Mouse (Mus musculus): ENCODE measurements at regions not wholly inside any gene's neighbourhood (a gene's known extent, or its start where the extent isn't known, plus 50 kb on each side); places are given as distances from the start of the nearest gene placed in this dataset.

DNA sequence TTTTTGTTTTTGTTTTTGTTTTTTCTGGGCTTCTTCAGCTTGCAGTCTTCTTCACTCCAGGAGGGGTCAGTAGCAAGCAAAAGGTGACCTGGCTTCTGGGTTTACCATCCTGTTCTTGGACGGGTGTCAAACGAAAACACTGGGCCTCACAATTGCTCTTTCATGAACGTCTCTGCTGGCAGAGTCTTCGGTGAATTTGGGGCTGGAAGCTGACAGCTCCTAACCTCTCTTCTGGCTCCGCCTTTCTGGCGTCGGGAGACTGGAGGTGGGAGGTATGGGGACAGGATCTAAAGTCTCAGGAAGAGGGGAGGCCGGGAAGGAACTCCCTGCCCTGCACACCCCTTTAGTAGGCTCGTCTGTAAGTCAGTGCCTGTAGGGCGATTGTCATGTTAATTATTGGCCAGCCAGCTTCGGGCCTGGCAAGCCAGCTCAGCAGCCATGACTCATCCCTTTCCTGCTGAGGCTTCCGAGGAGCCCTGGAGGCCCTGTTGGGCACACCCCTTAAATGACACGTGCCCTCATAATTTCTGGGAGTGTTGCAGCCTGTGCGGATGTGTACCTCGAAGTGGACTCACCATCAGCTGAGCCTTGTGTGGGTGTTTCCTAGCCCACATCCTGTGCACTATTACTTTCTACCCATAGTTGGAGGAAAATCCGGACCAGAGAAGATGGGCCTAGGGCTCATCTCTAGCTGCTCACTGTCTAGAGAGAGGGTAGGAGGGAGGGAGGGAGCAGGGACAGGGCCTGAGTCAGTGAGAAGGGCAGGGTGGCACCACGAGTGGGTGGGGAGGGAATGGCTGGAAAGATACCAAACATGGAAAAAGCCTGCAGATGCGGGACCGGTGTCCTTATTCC lies 65.6 kb upstream of the Sertad2 start:
- Histone ChIP-seq H3K36me3 (ENCODE audit: control insufficient read depth, insufficient read depth, low read length) (no peaks in the 10 kb centered on the region), H3K27ac (ENCODE audit: control insufficient read depth, insufficient read depth, low read length) (no peak overlapping the region; the same call in 1 of the 2 replicates), H3K4me3 (ENCODE audit: control insufficient read depth, insufficient read depth, low read length) (no peak overlapping the region), H3K27me3 (ENCODE audit: control insufficient read depth, insufficient read depth, low read length) (no peaks in the 10 kb centered on the region), H3K4me1 (replicated peaks; ENCODE audit: control insufficient read depth, insufficient read depth, low read length) (peaks cover 8% of the 10 kb centered on the region; the same call in 1 of the 2 replicates)
- DNase-seq, result no peak
- WGBS, result 55% methylated on average over 19 of the region's 19 CpGs
- TF ChIP-seq POLR2A (IDR thresholded peaks at IDR 0.05; ENCODE audit: control insufficient read depth, extremely low read depth, insufficient read depth, low read length, poor library complexity) (no peak), CTCF (IDR thresholded peaks at IDR 0.05; ENCODE audit: borderline replicate concordance, control insufficient read depth, extremely low read depth, insufficient read depth, low read length, poor library complexity) (no peak)

DNA sequence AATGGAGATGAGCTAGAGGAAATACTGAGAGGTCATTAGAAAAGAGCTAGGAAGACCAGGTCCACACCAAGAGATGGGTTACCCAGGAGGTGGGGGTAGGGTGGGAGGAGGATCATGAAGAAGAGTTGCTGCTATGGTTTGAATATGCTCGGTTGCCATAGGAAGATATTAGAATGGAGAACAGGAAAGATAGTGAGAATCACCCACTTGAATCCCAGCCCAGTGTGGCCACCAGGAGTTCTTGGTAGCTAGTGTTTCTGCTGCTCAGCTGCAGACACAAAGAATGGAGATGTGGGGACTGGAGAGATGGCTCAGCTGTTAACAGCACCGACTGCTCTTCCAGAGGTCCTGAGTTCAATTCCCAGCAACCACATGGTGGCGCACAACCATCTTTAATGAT lies 62.4 kb upstream of the Sertad2 start:
- DNase-seq, result no peak
- H3K27ac ChIP-seq (ENCODE audit: control insufficient read depth, insufficient read depth, low read length), result no peak overlapping the region
- WGBS, result 96% methylated on average over 3 of the region's 3 CpGs
- H3K27me3 ChIP-seq (ENCODE audit: control insufficient read depth, insufficient read depth, low read length), result no peaks in the 10 kb centered on the region
- H3K4me3 ChIP-seq (ENCODE audit: control insufficient read depth, insufficient read depth, low read length), result no peak overlapping the region
- TF ChIP-seq POLR2A (IDR thresholded peaks at IDR 0.05; ENCODE audit: control insufficient read depth, extremely low read depth, insufficient read depth, low read length, poor library complexity), result no peak
- no peaks in the 10 kb centered on the region for H3K36me3 ChIP-seq (ENCODE audit: control insufficient read depth, insufficient read depth, low read length)
- H3K4me1 ChIP-seq (replicated peaks; ENCODE audit: control insufficient read depth, insufficient read depth, low read length), result peaks cover 8% of the 10 kb centered on the region; the same call in 1 of the 2 replicates

DNA sequence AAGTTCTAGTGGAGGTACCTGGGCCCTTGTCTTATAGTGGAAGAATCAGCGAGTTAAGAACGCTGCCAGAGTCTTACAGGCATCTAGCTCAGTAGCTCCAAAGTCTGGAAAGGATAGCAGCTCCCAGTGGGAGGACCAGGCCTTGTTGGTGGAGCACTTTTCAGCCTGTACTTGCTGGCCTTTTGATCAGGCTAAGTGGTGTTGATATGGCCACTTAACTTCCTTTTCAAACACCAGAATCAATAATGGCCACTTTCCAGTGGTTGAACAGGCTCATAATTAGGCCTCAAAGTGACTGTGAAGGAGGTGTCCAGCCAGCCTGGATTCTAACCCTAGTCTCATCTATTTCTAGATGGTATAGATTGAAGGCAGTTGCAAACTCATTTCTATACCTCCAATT lies 57.7 kb upstream of the Sertad2 start:
- no peak overlapping the region for H3K27ac ChIP-seq (ENCODE audit: control insufficient read depth, insufficient read depth, low read length)
- no peak for DNase-seq
- no peaks in the 10 kb centered on the region for H3K36me3 ChIP-seq (ENCODE audit: control insufficient read depth, insufficient read depth, low read length)
- TF ChIP-seq CTCF (IDR thresholded peaks at IDR 0.05; ENCODE audit: borderline replicate concordance, control insufficient read depth, extremely low read depth, insufficient read depth, low read length, poor library complexity) (no peak), POLR2A (IDR thresholded peaks at IDR 0.05; ENCODE audit: control insufficient read depth, extremely low read depth, insufficient read depth, low read length, poor library complexity) (no peak)
- no peaks in the 10 kb centered on the region for H3K4me1 ChIP-seq (replicated peaks; ENCODE audit: control insufficient read depth, insufficient read depth, low read length)
- H3K4me3 ChIP-seq (ENCODE audit: control insufficient read depth, insufficient read depth, low read length), result no peak overlapping the region
- 96% methylated on average over 2 of the region's 2 CpGs for whole genome bisulfite sequencing
- H3K27me3 ChIP-seq (ENCODE audit: control insufficient read depth, insufficient read depth, low read length), result no peaks in the 10 kb centered on the region
